Mouse (Mus musculus) MEL (cell line): Measurements from ENCODE around the gene Antxr1. TPM values are rescaled to one million over a fixed set of nuclear protein-coding genes. Genes with fewer than 3 reads are reported as not detected.

Experiments
- DNase-seq: peaks from one replicate; pipeline ENCODE4 v3.0.0; 2011; ENCODE audit warnings: low read depth, low spot score
- H3K27ac ChIP-seq: 2 replicates; pipeline ENCODE4 v1.5.1; 2012; ENCODE audit warnings: low read depth, mild to moderate bottlenecking, control low read depth, low read length, moderate library complexity; ENCODE audit not compliant: control insufficient read depth
- H3K27me3 ChIP-seq, 2 experiments: fragments of 150-350 bp in 1 of 2; sonication (generic) in 1 of 2; 2 replicates each; pipeline ENCODE4 v1.6.1; 2012; ENCODE audit warnings: low read length in 2 of 2, mild to moderate bottlenecking in 2 of 2, improper control_type of control experiment in 1 of 2, moderate library complexity in 1 of 2; ENCODE audit not compliant: insufficient read depth in 2 of 2, control insufficient read depth in 1 of 2
- H3K36me3 ChIP-seq, 2 experiments: 2 replicates each; pipeline ENCODE4 v1.6.1; 2012 to 2014; ENCODE audit warnings: low read length in 2 of 2, improper control_type of control experiment in 1 of 2, inconsistent platforms in 1 of 2, mild to moderate bottlenecking in 1 of 2; ENCODE audit not compliant: insufficient read depth in 2 of 2, control insufficient read depth in 1 of 2
- H3K4me1 ChIP-seq, 2 experiments: fragments of 150-350 bp in 1 of 2; sonication (generic) in 1 of 2; 2 replicates each; pipeline ENCODE4 v1.6.1; 2012; ENCODE audit warnings: low read length in 2 of 2, improper control_type of control experiment in 1 of 2, mild to moderate bottlenecking in 1 of 2; ENCODE audit not compliant: insufficient read depth in 2 of 2, control insufficient read depth in 1 of 2
- H3K4me3 ChIP-seq, 2 experiments: fragments of 150-350 bp in 1 of 2; sonication (generic) in 1 of 2; 2 replicates each; pipeline ENCODE4 v1.5.1; 2012; ENCODE audit warnings: low read depth in 2 of 2, low read length in 2 of 2, mild to moderate bottlenecking in 2 of 2, moderate library complexity in 2 of 2, control low read depth in 1 of 2, improper control_type of control experiment in 1 of 2; ENCODE audit not compliant: control insufficient read depth in 1 of 2, insufficient read depth in 1 of 2
- H3K79me2 ChIP-seq: 2 replicates; pipeline ENCODE4 v1.6.1; 2012; ENCODE audit warnings: mild to moderate bottlenecking, low read length, moderate library complexity; ENCODE audit not compliant: control insufficient read depth, poor library complexity, insufficient read depth
- H3K9ac ChIP-seq: 2 replicates; pipeline ENCODE4 v1.6.1; 2012; ENCODE audit warnings: low read depth, mild to moderate bottlenecking, control low read depth, low read length, moderate library complexity; ENCODE audit not compliant: control insufficient read depth, poor library complexity, severe bottlenecking
- H3K9me3 ChIP-seq: fragments of 150-350 bp; sonication (generic); replicated peaks from 2 replicates; pipeline ENCODE4 v1.6.1; 2012; ENCODE audit warnings: mild to moderate bottlenecking, low read length, improper control_type of control experiment, moderate library complexity; ENCODE audit not compliant: insufficient read depth
- BHLHE40 ChIP-seq: IDR thresholded peaks from 2 replicates; pipeline ENCODE4 v1.6.1; 2012; ENCODE audit warnings: low read depth, mild to moderate bottlenecking, inconsistent platforms, low read length, improper control_type of control experiment, borderline replicate concordance
- CHD1 ChIP-seq: IDR thresholded peaks from 2 replicates; pipeline ENCODE4 v1.6.1; 2012; ENCODE audit warnings: low read depth, mild to moderate bottlenecking, inconsistent platforms, low read length, improper control_type of control experiment
- CHD2 ChIP-seq: IDR thresholded peaks from 2 replicates; pipeline ENCODE4 v1.6.1; 2011; ENCODE audit warnings: low read length, improper control_type of control experiment
- CTCF ChIP-seq, 3 experiments: IDR thresholded peaks in 2 of 3; conservative IDR thresholded peaks in 1 of 3; 2 replicates each; pipeline ENCODE4 v1.5.1; 2011 to 2012; ENCODE audit warnings: low read length in 3 of 3, low read depth in 2 of 3, mild to moderate bottlenecking in 2 of 3, improper control_type of control experiment in 1 of 3, inconsistent platforms in 1 of 3, mixed read lengths in 1 of 3, moderate library complexity in 1 of 3; ENCODE audit not compliant: control insufficient read depth in 1 of 3, insufficient read depth in 1 of 3, poor library complexity in 1 of 3, severe bottlenecking in 1 of 3
- E2F4 ChIP-seq: IDR thresholded peaks from 2 replicates; pipeline ENCODE4 v1.6.1; 2011; ENCODE audit warnings: low read depth, low read length, improper control_type of control experiment, borderline replicate concordance
- ELF1 ChIP-seq: IDR thresholded peaks from 2 replicates; pipeline ENCODE4 v1.6.1; 2014; ENCODE audit warnings: low read depth, mild to moderate bottlenecking, inconsistent platforms, low read length, improper control_type of control experiment, moderate library complexity
- GATA1 ChIP-seq: IDR thresholded peaks from 2 replicates; pipeline ENCODE4 v1.6.1; 2011; ENCODE audit warnings: low read depth, low read length, improper control_type of control experiment
- JUND ChIP-seq: IDR thresholded peaks from 2 replicates; pipeline ENCODE4 v1.6.1; 2011; ENCODE audit warnings: low read depth, mild to moderate bottlenecking, improper control_type of control experiment, low read length
- MEF2A ChIP-seq: IDR thresholded peaks from 2 replicates; pipeline ENCODE4 v1.6.1; 2014; ENCODE audit warnings: low read depth, mild to moderate bottlenecking, inconsistent platforms, low read length, improper control_type of control experiment; ENCODE audit not compliant: poor library complexity, insufficient replicate concordance, severe bottlenecking; ENCODE audit errors: extremely low read depth
- MYC ChIP-seq: IDR thresholded peaks from 2 replicates; pipeline ENCODE4 v1.6.1; 2011; ENCODE audit warnings: low read depth, mild to moderate bottlenecking, low read length, improper control_type of control experiment, moderate library complexity
- NRF1 ChIP-seq: IDR thresholded peaks from 2 replicates; pipeline ENCODE4 v1.6.1; 2014; ENCODE audit warnings: low read depth, mild to moderate bottlenecking, inconsistent platforms, low read length, improper control_type of control experiment, moderate library complexity; ENCODE audit not compliant: poor library complexity, insufficient read depth, severe bottlenecking
- POLR2AphosphoS5 ChIP-seq: IDR thresholded peaks from 2 replicates; pipeline ENCODE4 v1.6.1; 2012; ENCODE audit warnings: low read depth, borderline replicate concordance, mild to moderate bottlenecking, inconsistent platforms, low read length, moderate library complexity, mixed read lengths
- RAD21 ChIP-seq: IDR thresholded peaks from 2 replicates; pipeline ENCODE4 v1.6.1; 2011; ENCODE audit warnings: mild to moderate bottlenecking, low read depth, low read length, improper control_type of control experiment
- TAL1 ChIP-seq: IDR thresholded peaks from 2 replicates; pipeline ENCODE4 v1.6.1; 2012; ENCODE audit warnings: mild to moderate bottlenecking, inconsistent platforms, low read length, moderate library complexity, mixed read lengths
- TBP ChIP-seq: IDR thresholded peaks from 2 replicates; pipeline ENCODE4 v1.8.0; 2011; ENCODE audit warnings: low read depth, low read length, improper control_type of control experiment
- ZC3H11A ChIP-seq: IDR thresholded peaks from 2 replicates; pipeline ENCODE4 v1.6.1; 2012; ENCODE audit warnings: low read depth, mild to moderate bottlenecking, inconsistent platforms, low read length, improper control_type of control experiment
- ZKSCAN1 ChIP-seq: IDR thresholded peaks from 2 replicates; pipeline ENCODE4 v1.6.1; 2012; ENCODE audit warnings: low read depth, mild to moderate bottlenecking, inconsistent platforms, low read length, improper control_type of control experiment, moderate library complexity
- ZMIZ1 ChIP-seq: IDR thresholded peaks from 2 replicates; pipeline ENCODE4 v1.6.1; 2012; ENCODE audit warnings: low read depth, mild to moderate bottlenecking, inconsistent platforms, low read length, improper control_type of control experiment, moderate library complexity
- polyA plus RNA-seq, 2 experiments: library from polyadenylated mRNA; stranded (reverse) in 1 of 2; unstranded in 1 of 2; fragments of >175 nt in 1 of 2; fragments of >200 nt in 1 of 2; gene quantifications; 2 replicates each; pipeline versions ENCODE4 v1.2.1 to v1.2.4; 2012; ENCODE audit warnings: low replicate concordance in 2 of 2, low read depth in 1 of 2; ENCODE audit not compliant: insufficient read length in 2 of 2, insufficient read depth in 1 of 2, missing spikeins in 1 of 2
- total RNA-seq: library from RNA; depleted of rRNA; stranded (reverse); fragments of 300-350 nt; gene quantifications from 2 replicates; pipeline ENCODE4 v1.2.3, GENCODE M21; 2012

Antxr1 gene
- total and polyA plus RNA-seq, 3 experiments = 0.10 TPM; not detected in 2

DNA sequence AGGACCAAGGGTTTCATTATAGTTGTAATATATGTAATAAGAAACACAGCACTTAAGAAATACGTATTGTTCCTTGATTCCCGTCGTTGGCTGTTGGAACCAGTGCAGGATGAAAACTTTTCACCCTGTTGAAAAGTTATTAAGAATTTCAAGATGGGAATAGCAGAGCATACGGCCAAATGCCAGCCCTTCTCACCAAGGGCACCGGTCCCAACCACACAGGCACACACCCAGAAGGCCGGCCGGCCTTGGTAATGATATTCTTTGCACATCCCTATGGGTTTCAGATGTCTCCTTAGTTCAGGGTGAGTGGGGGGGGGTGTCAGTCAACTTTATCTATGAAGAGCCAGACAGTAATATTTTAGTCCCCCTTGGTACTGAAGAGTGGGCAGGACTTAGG lies 17.0 kb downstream of the Antxr1 start:
- peaks cover 7 to 14% of the 10 kb centered on the region in 2 experiments; a peak in 3 of 4 replicates for H3K27me3 ChIP-seq
- no peak for TF ChIP-seq POLR2AphosphoS5
- no peak for TF ChIP-seq JUND
- no peak for TF ChIP-seq MYC
- TF ChIP-seq, all 39 proteins: peak for 0
- Histone ChIP-seq H3K9ac (no peak overlapping the region), H3K79me2 (no peaks in the 10 kb centered on the region), H3K27ac (no peak overlapping the region), H3K4me3 (no peak overlapping the region), H3K4me1 (no peaks in the 10 kb centered on the region), H3K9me3 (no peaks in the 10 kb centered on the region), H3K36me3 (no peaks in the 10 kb centered on the region)
- DNase-seq = no peak

DNA sequence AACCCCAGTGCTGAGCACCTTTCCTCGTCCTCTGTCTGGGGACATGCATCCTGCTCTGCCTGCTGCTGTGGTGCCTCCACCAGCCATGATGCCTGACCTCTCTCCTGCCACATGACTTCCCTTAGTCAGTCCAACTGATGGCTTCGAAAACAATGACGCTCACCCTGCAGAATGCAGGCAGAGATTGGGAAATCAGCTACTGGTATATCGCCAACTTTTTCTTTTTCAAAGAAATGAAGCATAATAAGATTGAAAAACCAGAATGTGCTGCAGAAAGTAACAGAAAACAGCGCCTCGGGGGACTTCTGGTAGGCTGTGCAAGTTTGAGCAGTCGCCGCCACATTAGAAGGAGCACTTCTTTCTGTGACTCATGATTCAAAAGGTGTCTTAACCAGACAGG lies 18.7 kb downstream of the Antxr1 start:
- H3K79me2 ChIP-seq = no peaks in the 10 kb centered on the region
- H3K36me3 ChIP-seq = no peaks in the 10 kb centered on the region
- no peak overlapping the region for H3K4me3 ChIP-seq
- H3K27ac ChIP-seq = no peak overlapping the region
- H3K27me3 ChIP-seq = peaks cover 7 to 16% of the 10 kb centered on the region in 2 experiments
- H3K9ac ChIP-seq = no peak overlapping the region
- TF ChIP-seq TBP (no peak), RAD21 (no peak), ZKSCAN1 (no peak), CHD1 (no peak), ZMIZ1 (no peak), GATA1 (no peak), MYC (no peak), CTCF (IDR thresholded peaks at IDR 0.05 in 2 of 3, conservative IDR thresholded peaks at IDR 0.05 in 1 of 3; ENCODE audit: control insufficient read depth in 1 of 3, insufficient read depth in 1 of 3, low read depth in 2 of 3, low read length in 3 of 3, poor library complexity in 1 of 3, severe bottlenecking in 1 of 3) (no peak), BHLHE40 (no peak), ZC3H11A (no peak), CHD2 (no peak), NRF1 (no peak), E2F4 (no peak), MEF2A (no peak), TAL1 (no peak), ELF1 (no peak)
- H3K4me1 ChIP-seq = no peaks in the 10 kb centered on the region
- H3K9me3 ChIP-seq = no peaks in the 10 kb centered on the region
- DNase-seq = no peak
